Mouse (Mus musculus): ENCODE data around the gene Vmn2r25. TPM values are rescaled to one million over a fixed set of nuclear protein-coding genes. Genes with fewer than 3 reads are reported as not detected.
"Not testable (repeated sequence)": the region's sequence is repeated elsewhere in the genome, so short reads cannot be mapped to it uniquely, and the experiment has no call there.

Vmn2r25 gene
- not detected in 2 replicates for polyA plus RNA-seq (2012; rRNA removed)

DNA sequence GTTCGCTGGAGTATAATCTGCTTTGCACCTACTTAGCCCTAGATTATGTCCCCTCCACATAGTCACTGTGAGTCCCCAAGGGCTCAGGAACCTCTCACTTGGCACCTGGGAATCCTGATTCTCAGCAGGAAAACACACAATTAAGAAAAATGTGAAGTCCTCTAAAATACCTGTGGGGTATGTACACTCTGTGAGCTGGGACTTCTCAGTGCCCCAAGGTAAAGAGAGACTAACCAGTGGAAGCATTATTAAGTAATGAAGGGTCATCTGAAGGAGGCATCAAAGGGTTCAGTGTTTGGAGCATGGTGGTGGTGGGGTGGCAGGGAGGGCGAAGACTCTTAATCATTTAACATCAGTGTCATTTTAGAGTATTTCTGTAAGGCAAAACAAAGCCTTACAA, at the start of gene Vmn2r25:
Vmn2r25 (minus strand) TSS at position 101 of the 400 bp plus-strand sequence.
- DNase-seq; H3K27me3 ChIP-seq (replicated peaks; ENCODE audit: control insufficient read depth, insufficient read depth, low read length); H3K27ac ChIP-seq (ENCODE audit: insufficient read depth, low read depth, low read length); H3K4me1 ChIP-seq (ENCODE audit: control insufficient read depth, insufficient read depth, low read length); H3K4me3 ChIP-seq (ENCODE audit: insufficient read depth, low read depth, low read length); H3K36me3 ChIP-seq (ENCODE audit: control insufficient read depth, insufficient read depth, low read length): not testable (repeated sequence)
- WGBS = 68% methylated on average over 2 of the region's 2 CpGs

DNA sequence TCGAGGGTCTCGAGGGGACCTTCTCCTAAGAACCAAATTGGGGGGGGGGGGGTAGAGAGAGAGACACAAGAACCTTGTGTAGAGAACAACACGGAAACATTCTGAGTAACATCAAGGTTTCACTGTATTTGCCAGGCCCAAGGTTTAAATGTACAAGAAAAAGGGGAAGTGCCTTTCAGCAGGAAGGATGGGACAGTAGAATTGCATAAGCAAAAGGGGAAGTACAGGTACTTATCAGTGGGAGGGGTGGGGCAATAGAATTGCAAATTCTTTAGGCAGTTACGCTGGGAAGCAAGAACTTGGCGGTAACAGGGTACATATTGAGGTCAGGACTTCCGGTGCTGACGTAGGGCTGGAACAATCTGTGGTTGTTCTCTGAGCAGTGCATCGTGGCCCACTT, 33.3 kb downstream of the Vmn2r25 start:
- TF ChIP-seq POLR2A (IDR thresholded peaks at IDR 0.05; ENCODE audit: low read depth, low read length) (no peak), CTCF (conservative IDR thresholded peaks at IDR 0.05; ENCODE audit: insufficient read depth, insufficient read length, low read depth, low read length) (no peak)
- DNase-seq = no peak
- no peaks in the 10 kb centered on the region for H3K27me3 ChIP-seq (replicated peaks; ENCODE audit: control insufficient read depth, insufficient read depth, low read length)
- H3K27ac ChIP-seq (ENCODE audit: insufficient read depth, low read depth, low read length) = no peak overlapping the region
- no peaks in the 10 kb centered on the region for H3K4me1 ChIP-seq (ENCODE audit: control insufficient read depth, insufficient read depth, low read length)
- H3K4me3 ChIP-seq (ENCODE audit: insufficient read depth, low read depth, low read length) = no peak overlapping the region
- no peaks in the 10 kb centered on the region for H3K36me3 ChIP-seq (ENCODE audit: control insufficient read depth, insufficient read depth, low read length)
- WGBS = 83% methylated on average over 8 of the region's 8 CpGs

DNA sequence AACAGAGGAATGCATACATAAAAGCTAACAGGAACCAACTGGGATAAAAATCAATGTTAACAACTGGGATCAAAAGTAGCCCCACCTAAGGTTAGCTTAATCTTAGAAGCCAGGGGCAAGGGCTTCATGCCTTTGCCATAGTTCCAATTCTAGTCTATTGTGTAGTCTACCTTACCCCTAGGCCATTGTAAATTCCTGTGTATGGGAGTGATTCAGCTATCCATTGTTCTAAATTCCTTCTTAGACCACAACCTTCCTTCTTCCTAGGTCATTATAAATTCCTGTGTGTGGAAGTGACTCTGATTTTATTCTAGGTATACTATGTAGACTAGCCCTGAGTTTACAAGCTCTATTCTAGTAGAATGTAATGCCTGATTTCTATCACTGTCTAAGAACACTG, 43.0 kb downstream of the Vmn2r25 start:
- H3K36me3 ChIP-seq (ENCODE audit: control insufficient read depth, insufficient read depth, low read length); H3K27me3 ChIP-seq (replicated peaks; ENCODE audit: control insufficient read depth, insufficient read depth, low read length); H3K27ac ChIP-seq (ENCODE audit: insufficient read depth, low read depth, low read length); DNase-seq; H3K4me3 ChIP-seq (ENCODE audit: insufficient read depth, low read depth, low read length); H3K4me1 ChIP-seq (ENCODE audit: control insufficient read depth, insufficient read depth, low read length): not testable (repeated sequence)

DNA sequence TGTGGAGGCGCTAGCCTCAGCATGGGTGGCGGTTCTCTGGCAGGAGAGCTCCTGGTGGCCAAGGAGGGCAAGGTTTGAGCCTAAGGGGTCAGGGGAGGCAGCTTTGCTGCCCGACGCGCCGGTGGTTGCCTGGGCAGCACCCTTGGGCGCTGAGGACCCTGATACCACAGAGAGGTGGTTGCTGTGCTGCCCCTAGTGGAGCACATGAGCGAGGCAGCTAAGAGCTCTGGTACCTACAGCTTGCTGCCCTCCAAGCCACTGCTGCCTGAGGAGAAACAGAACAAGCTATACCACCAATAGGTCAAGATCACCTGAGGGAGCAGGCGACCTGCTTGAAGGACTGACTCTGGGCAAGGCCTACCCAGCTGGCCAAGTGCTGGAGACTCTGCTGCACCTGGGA, 59.5 kb downstream of the Vmn2r25 start:
- DNase-seq = no peak
- no peaks in the 10 kb centered on the region for H3K36me3 ChIP-seq (ENCODE audit: control insufficient read depth, insufficient read depth, low read length)
- H3K27me3 ChIP-seq (replicated peaks; ENCODE audit: control insufficient read depth, insufficient read depth, low read length) = no peaks in the 10 kb centered on the region
- 47% methylated on average over 9 of the region's 9 CpGs for WGBS
- no peaks in the 10 kb centered on the region for H3K4me1 ChIP-seq (ENCODE audit: control insufficient read depth, insufficient read depth, low read length)
- H3K4me3 ChIP-seq (ENCODE audit: insufficient read depth, low read depth, low read length) = no peak overlapping the region
- no peak overlapping the region for H3K27ac ChIP-seq (ENCODE audit: insufficient read depth, low read depth, low read length)
- no peak for TF ChIP-seq POLR2A (IDR thresholded peaks at IDR 0.05; ENCODE audit: low read depth, low read length)
- no peak for TF ChIP-seq CTCF (conservative IDR thresholded peaks at IDR 0.05; ENCODE audit: insufficient read depth, insufficient read length, low read depth, low read length)

DNA sequence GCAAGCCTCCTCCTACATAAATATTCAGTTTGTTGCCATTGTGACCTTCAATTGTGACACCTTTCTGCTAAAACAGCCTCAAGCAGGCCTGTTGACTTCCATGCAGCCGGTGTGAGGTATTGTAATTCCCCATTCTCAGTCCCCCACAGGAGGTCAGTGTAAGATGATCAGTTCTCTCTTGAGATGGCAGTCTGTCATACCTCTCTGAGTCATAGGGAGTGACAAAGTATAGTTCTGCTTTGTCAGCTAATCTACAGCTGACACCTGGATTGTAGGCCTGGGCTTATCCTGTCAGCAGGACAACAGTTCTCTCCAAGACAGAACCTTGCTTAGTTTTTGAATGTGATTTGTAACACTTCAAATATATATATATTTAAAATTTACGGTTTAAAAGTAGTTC, 68.4 kb downstream of the Vmn2r25 start:
- Histone ChIP-seq H3K4me3 (ENCODE audit: insufficient read depth, low read depth, low read length) (no peak overlapping the region), H3K27me3 (replicated peaks; ENCODE audit: control insufficient read depth, insufficient read depth, low read length) (no peaks in the 10 kb centered on the region), H3K27ac (ENCODE audit: insufficient read depth, low read depth, low read length) (no peak overlapping the region), H3K4me1 (ENCODE audit: control insufficient read depth, insufficient read depth, low read length) (no peaks in the 10 kb centered on the region), H3K36me3 (ENCODE audit: control insufficient read depth, insufficient read depth, low read length) (no peaks in the 10 kb centered on the region)
- TF ChIP-seq CTCF (conservative IDR thresholded peaks at IDR 0.05; ENCODE audit: insufficient read depth, insufficient read length, low read depth, low read length) = no peak
- TF ChIP-seq POLR2A (IDR thresholded peaks at IDR 0.05; ENCODE audit: low read depth, low read length) = no peak
- DNase-seq = no peak
- 64% methylated on average over 2 of the region's 2 CpGs for WGBS

DNA sequence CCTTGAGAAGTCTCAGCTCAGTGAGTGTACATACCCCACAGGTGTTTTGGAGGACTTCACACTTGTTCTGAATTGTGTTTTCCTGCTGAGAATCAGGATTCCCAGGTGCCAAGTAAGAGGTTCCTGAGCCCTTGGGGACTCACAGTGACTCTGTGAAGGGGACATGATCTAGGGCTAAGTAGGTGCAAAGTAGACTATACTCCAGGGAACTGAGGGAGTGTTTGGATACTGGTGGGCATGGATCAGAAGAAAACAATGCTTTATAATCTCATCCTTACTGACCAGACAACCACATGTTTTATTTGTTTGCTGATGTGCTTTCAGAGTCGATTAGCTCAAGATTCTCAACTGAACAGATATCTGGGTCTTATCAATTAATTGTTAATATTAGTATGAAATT, 74.7 kb downstream of the Vmn2r25 start, which contains the start of gene Vmn2r24:
Vmn2r24 (plus strand) TSS at position 301 of the 400 bp plus-strand sequence.
- no peaks in the 10 kb centered on the region for H3K36me3 ChIP-seq (ENCODE audit: control insufficient read depth, insufficient read depth, low read length)
- no peak within 1 kb of the TSS for H3K27ac ChIP-seq (ENCODE audit: insufficient read depth, low read depth, low read length)
- 76% methylated on average over 1 of the region's 1 CpGs for WGBS
- no peak within 1 kb of the TSS for H3K4me3 ChIP-seq (ENCODE audit: insufficient read depth, low read depth, low read length)
- no peaks in the 10 kb centered on the region for H3K27me3 ChIP-seq (replicated peaks; ENCODE audit: control insufficient read depth, insufficient read depth, low read length)
- DNase-seq = no peak
- TF ChIP-seq POLR2A (IDR thresholded peaks at IDR 0.05; ENCODE audit: low read depth, low read length) (no peak), CTCF (conservative IDR thresholded peaks at IDR 0.05; ENCODE audit: insufficient read depth, insufficient read length, low read depth, low read length) (no peak)
- H3K4me1 ChIP-seq (ENCODE audit: control insufficient read depth, insufficient read depth, low read length) = no peaks in the 10 kb centered on the region

Other genes starting within 250 kb of the Vmn2r25 start
- not detected in 2 replicates for gene Vmn2r22, start 202.7 kb downstream of the Vmn2r25 start, polyA plus RNA-seq (2012; rRNA removed)
- gene Vmn2r23, start 150.8 kb downstream of the Vmn2r25 start, polyA plus RNA-seq (2012; rRNA removed) = not detected in 2 replicates
- gene Vmn2r24, start 74.6 kb downstream of the Vmn2r25 start, polyA plus RNA-seq (2012; rRNA removed) = not detected in 2 replicates
- not detected in 2 replicates for gene Vmn2r26, start 171.1 kb upstream of the Vmn2r25 start, polyA plus RNA-seq (2012; rRNA removed)

Measured in kidney, adult 2 months (tissue).